Mouse (Mus musculus) layer of hippocampus, postnatal 14 days (tissue): ENCODE results near the gene Hoxd10. TPM values are rescaled to one million over a fixed set of nuclear protein-coding genes. Genes with fewer than 3 reads are reported as not detected.
A peak's percentile ranks its signal among the peaks of the same experiment; 100 is the strongest.

Source experiments
- DNase-seq, 2 experiments: peaks; one replicate each; pipeline ENCODE4 v3.0.0; 2021 to 2022; ENCODE audit warnings: low spot score in 2 of 2, mixed read lengths in 1 of 2
- total RNA-seq, 2 experiments: library from RNA; stranded (reverse); gene quantifications; 2 replicates each; pipeline ENCODE4 v1.2.3; 2021

Gene Hoxd10
- total RNA-seq, 2 experiments from 2014 or later, result not detected

- no peak for DNase-seq
These were observed 3.7 kb downstream of the Hoxd10 start for GRCm38 (mm10) chr2:74695383-74695782.

- DNase-seq, result no peak
These were observed 4.2 kb downstream of the Hoxd10 start for GRCm38 (mm10) chr2:74695813-74696430.

- DNase-seq, result no peak
These were observed 5.0 kb downstream of the Hoxd10 start for GRCm38 (mm10) chr2:74696442-74697335.

- DNase-seq, result no peak
These were observed 5.9 kb downstream of the Hoxd10 start, which contains the start of gene Hoxd9 for GRCm38 (mm10) chr2:74697567-74698121. Gene Hoxd9 (plus strand): TSS chr2:74697727.

GRCm38 (mm10) chr2:74698201-74699052, 6.7 kb downstream of the Hoxd10 start:
- no peak for DNase-seq

- DNase-seq, result no peak
These were observed 7.3 kb downstream of the Hoxd10 start for GRCm38 (mm10) chr2:74699053-74699430.

GRCm38 (mm10) chr2:74699664-74700545, 8.2 kb downstream of the Hoxd10 start:
- DNase-seq, result no peak

GRCm38 (mm10) chr2:74700546-74701112, 8.9 kb downstream of the Hoxd10 start:
- DNase-seq, result no peak

- peak; percentile 72 to 86 for DNase-seq
These were observed 10.5 kb downstream of the Hoxd10 start for GRCm38 (mm10) chr2:74701949-74702819.

- DNase-seq, result no peak
These were observed 11.1 kb downstream of the Hoxd10 start for GRCm38 (mm10) chr2:74702820-74703219.

GRCm38 (mm10) chr2:74703317-74703716, 11.6 kb downstream of the Hoxd10 start:
- DNase-seq, result no peak

GRCm38 (mm10) chr2:74703720-74704392, 12.1 kb downstream of the Hoxd10 start:
- no peak for DNase-seq

GRCm38 (mm10) chr2:74704393-74704998, 12.8 kb downstream of the Hoxd10 start, which contains the start of gene Hoxd8:
Gene Hoxd8 (plus strand): TSS chr2:74704615.
- DNase-seq, result no peak

GRCm38 (mm10) chr2:74704999-74705466, 13.3 kb downstream of the Hoxd10 start:
- DNase-seq, result no peak

- no peak for DNase-seq
These were observed 13.9 kb downstream of the Hoxd10 start for GRCm38 (mm10) chr2:74705467-74706089.

GRCm38 (mm10) chr2:74706393-74706960, 14.8 kb downstream of the Hoxd10 start:
- no peak for DNase-seq

GRCm38 (mm10) chr2:74707599-74707998, 15.9 kb downstream of the Hoxd10 start:
- DNase-seq, result no peak
